Mouse (Mus musculus) B cell, adult 62 days (primary cell): ENCODE measurements around the gene Hoxb5. TPM values are rescaled to one million over a fixed set of nuclear protein-coding genes. Genes with fewer than 3 reads are reported as not detected.

ENCODE experiments used
- total RNA-seq: library from RNA; stranded (reverse); gene quantifications from 4 replicates; pipeline ENCODE4 v1.2.4, GENCODE M21; 2023

The Hoxb5 gene
- total RNA-seq, result not detected in 4 replicates

GRCm38 (mm10) chr11:96303151-96304099 lies at the start of gene Hoxb5:
Gene Hoxb5 (plus strand): TSS chr11:96303336.

GRCm38 (mm10) chr11:96270996-96271540 lies 32.1 kb upstream of the Hoxb5 start, which contains the start of gene Hoxb9:
Gene Hoxb9 (plus strand): TSS chr11:96271457.

GRCm38 (mm10) chr11:96281855-96282570 lies 21.1 kb upstream of the Hoxb5 start, which contains the start of gene Hoxb8:
Gene Hoxb8 (plus strand): TSS chr11:96281905.

GRCm38 (mm10) chr11:96285771-96286738 lies 17.1 kb upstream of the Hoxb5 start, which contains the start of gene Hoxb7:
Gene Hoxb7 (plus strand): TSS chr11:96286623.

GRCm38 (mm10) chr11:96291681-96292564 lies 11.2 kb upstream of the Hoxb5 start, which contains the start of gene Hoxb6:
Gene Hoxb6 (plus strand): TSS chr11:96292476.

GRCm38 (mm10) chr11:96317608-96318367 lies 14.7 kb downstream of the Hoxb5 start, which contains the start of gene Hoxb4:
Gene Hoxb4 (plus strand): TSS chr11:96318267.

GRCm38 (mm10) chr11:96323154-96323553 lies 20.0 kb downstream of the Hoxb5 start, which contains the start of gene Hoxb3:
Gene Hoxb3 (plus strand): TSS chr11:96323326.

GRCm38 (mm10) chr11:96350341-96350624 lies 47.1 kb downstream of the Hoxb5 start, which contains the start of gene Hoxb2:
Gene Hoxb2 (plus strand): TSS chr11:96350525.

Other genes starting within 250 kb of the Hoxb5 start
- gene Ube2z, start 237.9 kb upstream of the Hoxb5 start, total RNA-seq, result 50.6 to 51.5 TPM (median 51.0 TPM) in 4 replicates
- 90.4 to 106 TPM (median 95.4 TPM) in 4 replicates for gene Atp5g1, start 227.7 kb upstream of the Hoxb5 start, total RNA-seq
- not detected in 4 replicates for gene Calcoco2, start 191.4 kb upstream of the Hoxb5 start, total RNA-seq
- gene Ttll6, start 169.6 kb upstream of the Hoxb5 start, total RNA-seq, result not detected in 4 replicates
- gene Hoxb13, start 109.0 kb upstream of the Hoxb5 start, total RNA-seq, result not detected in 4 replicates
- gene Hoxb9, start 31.9 kb upstream of the Hoxb5 start, total RNA-seq, result not detected in 4 replicates
- gene Hoxb8, start 21.4 kb upstream of the Hoxb5 start, total RNA-seq, result not detected in 4 replicates
- gene Hoxb7, start 16.7 kb upstream of the Hoxb5 start, total RNA-seq, result not detected in 4 replicates
- not detected in 4 replicates for gene Hoxb6, start 10.9 kb upstream of the Hoxb5 start, total RNA-seq
- 1.3 to 2.5 TPM (median 1.6 TPM) in 4 replicates for gene Hoxb4, start 14.9 kb downstream of the Hoxb5 start, total RNA-seq
- gene Hoxb3, start 20.0 kb downstream of the Hoxb5 start, total RNA-seq, result 0.38 to 0.43 TPM in 2 of 4 replicates, not detected in the others
- not detected in 4 replicates for gene Hoxb2, start 47.2 kb downstream of the Hoxb5 start, total RNA-seq
- not detected in 4 replicates for gene Hoxb1, start 62.4 kb downstream of the Hoxb5 start, total RNA-seq
- gene Skap1, start 161.3 kb downstream of the Hoxb5 start, total RNA-seq, result 2.1 to 4.0 TPM (median 3.1 TPM) in 4 replicates